Mouse (Mus musculus): ENCODE results near the gene Naaa. TPM values are rescaled to one million over a fixed set of nuclear protein-coding genes. Genes with fewer than 3 reads are reported as not detected.

The Naaa gene
- total RNA-seq (2022) = 10 to 100 TPM; 46.9 to 57.1 (median 50.3) TPM

GRCm38 (mm10) chr5:92277437-92278394, at the start of gene Naaa:
Gene Naaa, minus strand, starts transcription at chr5:92278170.
- peak; percentile 81 to 83 for DNase-seq (ENCODE audit: low spot score in 2 of 2)

- no peak for DNase-seq (ENCODE audit: low spot score in 2 of 2)
Measured at GRCm38 (mm10) chr5:92327367-92327766, 49.4 kb upstream of the Naaa start.

GRCm38 (mm10) chr5:92323264-92323663, 45.3 kb upstream of the Naaa start:
- DNase-seq (ENCODE audit: low spot score in 2 of 2) = no peak

GRCm38 (mm10) chr5:92322612-92323011, 44.6 kb upstream of the Naaa start:
- no peak for DNase-seq (ENCODE audit: low spot score in 2 of 2)

- no peak for DNase-seq (ENCODE audit: low spot score in 2 of 2)
Measured at GRCm38 (mm10) chr5:92321631-92322400, 43.8 kb upstream of the Naaa start.

- no peak for DNase-seq (ENCODE audit: low spot score in 2 of 2)
Measured at GRCm38 (mm10) chr5:92318596-92318995, 40.6 kb upstream of the Naaa start.

GRCm38 (mm10) chr5:92318119-92318518, 40.1 kb upstream of the Naaa start:
- DNase-seq (ENCODE audit: low spot score in 2 of 2) = no peak

GRCm38 (mm10) chr5:92313776-92314175, 35.8 kb upstream of the Naaa start:
- no peak for DNase-seq (ENCODE audit: low spot score in 2 of 2)

- peak; percentile 73 to 93 for DNase-seq (ENCODE audit: low spot score in 2 of 2)
Measured at GRCm38 (mm10) chr5:92312046-92312715, 34.2 kb upstream of the Naaa start.

- DNase-seq (ENCODE audit: low spot score in 2 of 2) = peak; percentile 93 to 96
Measured at GRCm38 (mm10) chr5:92309681-92310511, 31.9 kb upstream of the Naaa start, which contains the start of gene Sdad1. Gene Sdad1, minus strand, starts transcription at chr5:92310479.

- DNase-seq (ENCODE audit: low spot score in 2 of 2) = no peak
Measured at GRCm38 (mm10) chr5:92304291-92304690, 26.3 kb upstream of the Naaa start.

GRCm38 (mm10) chr5:92302149-92302840, 24.3 kb upstream of the Naaa start:
- DNase-seq (ENCODE audit: low spot score in 2 of 2) = no peak

GRCm38 (mm10) chr5:92294525-92294924, 16.6 kb upstream of the Naaa start:
- no peak for DNase-seq (ENCODE audit: low spot score in 2 of 2)

GRCm38 (mm10) chr5:92291652-92292414, 13.9 kb upstream of the Naaa start:
- no peak for DNase-seq (ENCODE audit: low spot score in 2 of 2)

- DNase-seq (ENCODE audit: low spot score in 2 of 2) = no peak
Measured at GRCm38 (mm10) chr5:92287840-92288239, 9.9 kb upstream of the Naaa start.

GRCm38 (mm10) chr5:92283107-92283506, 5.1 kb upstream of the Naaa start:
- no peak for DNase-seq (ENCODE audit: low spot score in 2 of 2)

GRCm38 (mm10) chr5:92282571-92282970, 4.6 kb upstream of the Naaa start:
- no peak for DNase-seq (ENCODE audit: low spot score in 2 of 2)

- DNase-seq (ENCODE audit: low spot score in 2 of 2) = no peak
Measured at GRCm38 (mm10) chr5:92278942-92279537, 1.1 kb upstream of the Naaa start.

GRCm38 (mm10) chr5:92270496-92270895, 7.5 kb downstream of the Naaa start:
- no peak for DNase-seq (ENCODE audit: low spot score in 2 of 2)

All from layer of hippocampus, adult 8-10 months (tissue).